Mouse (Mus musculus) spleen, adult 2 months (tissue): Measurements from ENCODE around the gene Tmem131. TPM values are rescaled to one million over a fixed set of nuclear protein-coding genes. Genes with fewer than 3 reads are reported as not detected.

Experiments
- DNase-seq, 2 experiments: peaks; one replicate each; pipeline versions ENCODE4 v3.0.0 to v3.0.0-alpha.2; 2012 to 2021; ENCODE audit warnings: low spot score in 2 of 2, low read depth in 1 of 2
- H3K27ac ChIP-seq: fragments of 200-500 bp; 2 replicates; pipeline ENCODE4 v1.5.1; 2012; ENCODE audit warnings: low read length, inconsistent platforms; ENCODE audit not compliant: insufficient read depth
- H3K27me3 ChIP-seq: fragments of 200-500 bp; 2 replicates; pipeline ENCODE4 v1.6.1; 2012; ENCODE audit warnings: mild to moderate bottlenecking, moderate library complexity, low read length, inconsistent platforms; ENCODE audit not compliant: control insufficient read depth, insufficient read depth
- H3K36me3 ChIP-seq: fragments of 200-500 bp; 2 replicates; pipeline ENCODE4 v1.6.1; 2012; ENCODE audit warnings: mild to moderate bottlenecking, low read length, inconsistent platforms; ENCODE audit not compliant: control insufficient read depth, insufficient read depth
- H3K4me1 ChIP-seq: fragments of 200-500 bp; 2 replicates; pipeline ENCODE4 v1.6.1; 2011; ENCODE audit warnings: inconsistent platforms; ENCODE audit not compliant: control insufficient read depth, insufficient read depth, insufficient read length
- H3K4me3 ChIP-seq: fragments of 200-500 bp; 2 replicates; pipeline ENCODE4 v1.5.1; 2011; ENCODE audit warnings: mild to moderate bottlenecking, inconsistent platforms; ENCODE audit not compliant: insufficient read depth, insufficient read length; ENCODE audit errors: extremely low read depth
- CTCF ChIP-seq: fragments of 200-500 bp; IDR thresholded peaks from 2 replicates; pipeline ENCODE4 v1.5.1; 2011; ENCODE audit warnings: mild to moderate bottlenecking, inconsistent platforms; ENCODE audit not compliant: insufficient read depth, insufficient read length, insufficient replicate concordance; ENCODE audit errors: extremely low read depth
- POLR2A ChIP-seq: fragments of 200-500 bp; IDR thresholded peaks from 2 replicates; pipeline ENCODE4 v1.6.1; 2011; ENCODE audit warnings: low read depth, low read length, inconsistent platforms
- WGBS: fragments of 180-500 bp; shearing (Covaris S2); methylation state at CpG from one replicate; pipeline ENCODE4 v1.1.7; 2018; 5-methylcytosine and 5-hydroxymethylcytosine counted together
- polyA plus RNA-seq: library from polyadenylated mRNA; depleted of rRNA; stranded (reverse); fragments of >200 nt; gene quantifications from 2 replicates; pipeline ENCODE4 v1.2.3, GENCODE M21; 2012

Gene Tmem131
- polyA plus RNA-seq, 1 experiment, result 23.7 TPM

- WGBS, result 46% methylated on average over 7 of the region's 7 CpGs
- Histone ChIP-seq H3K27me3 (no peaks in the 10 kb centered on the region), H3K4me3 (no peak overlapping the region), H3K27ac (no peak overlapping the region), H3K36me3 (peaks cover 53% of the 10 kb centered on the region), H3K4me1 (peaks cover 13% of the 10 kb centered on the region; the same call in 1 of the 2 replicates)
- DNase-seq, result no peak
- no peak for TF ChIP-seq CTCF
- TF ChIP-seq POLR2A, result no peak
Observed at GRCm38 (mm10) chr1:36796711-36797110, 146.8 kb downstream of the Tmem131 start.

GRCm38 (mm10) chr1:36789416-36789815, 154.1 kb downstream of the Tmem131 start:
- Histone ChIP-seq H3K27ac (no peak overlapping the region), H3K27me3 (no peaks in the 10 kb centered on the region), H3K4me3 (no peak overlapping the region), H3K36me3 (peaks cover 20% of the 10 kb centered on the region), H3K4me1 (no peaks in the 10 kb centered on the region)
- no peak for TF ChIP-seq POLR2A
- TF ChIP-seq CTCF, result no peak
- 58% methylated on average over 8 of the region's 8 CpGs for WGBS
- DNase-seq, result no peak

GRCm38 (mm10) chr1:36786377-36786776, 157.1 kb downstream of the Tmem131 start:
- no peak for DNase-seq
- TF ChIP-seq CTCF (no peak), POLR2A (no peak)
- Histone ChIP-seq H3K27ac (no peak overlapping the region), H3K4me3 (no peak overlapping the region), H3K27me3 (no peaks in the 10 kb centered on the region), H3K4me1 (no peaks in the 10 kb centered on the region), H3K36me3 (no peaks in the 10 kb centered on the region; the same call in 1 of the 2 replicates)
- WGBS, result 94% methylated on average over 7 of the region's 7 CpGs

GRCm38 (mm10) chr1:36785238-36785641, 158.2 kb downstream of the Tmem131 start:
- H3K4me3 ChIP-seq, result peak overlapping the region; percentile 7; the same call in 1 of the 2 replicates
- no peak for DNase-seq
- H3K4me1 ChIP-seq, result no peaks in the 10 kb centered on the region
- no peak for TF ChIP-seq CTCF
- TF ChIP-seq POLR2A, result no peak
- no peaks in the 10 kb centered on the region for H3K27me3 ChIP-seq
- H3K36me3 ChIP-seq, result no peaks in the 10 kb centered on the region
- WGBS, result 3% methylated on average over 16 of the region's 16 CpGs
- H3K27ac ChIP-seq, result no peak overlapping the region

GRCm38 (mm10) chr1:36784365-36785134, 158.9 kb downstream of the Tmem131 start:
- Histone ChIP-seq H3K4me1 (no peaks in the 10 kb centered on the region), H3K36me3 (no peaks in the 10 kb centered on the region), H3K27ac (no peak overlapping the region), H3K27me3 (no peaks in the 10 kb centered on the region), H3K4me3 (peak overlapping the region; percentile 7; the same call in 1 of the 2 replicates)
- DNase-seq, result peak; percentile 49 to 64
- TF ChIP-seq POLR2A (no peak), CTCF (peak; percentile 79; the same call in 1 of the 2 replicates)
- 5% methylated on average over 20 of the region's 20 CpGs for WGBS

- 86% methylated on average over 11 of the region's 11 CpGs for WGBS
- Histone ChIP-seq H3K27me3 (no peaks in the 10 kb centered on the region), H3K36me3 (0 out of 2 replicates have a peak, but pooled peaks cover 1% of the 10 kb centered on the region), H3K27ac (no peak overlapping the region), H3K4me3 (no peak overlapping the region), H3K4me1 (no peaks in the 10 kb centered on the region)
- TF ChIP-seq CTCF, result no peak
- no peak for TF ChIP-seq POLR2A
- DNase-seq, result no peak
Observed at GRCm38 (mm10) chr1:36782476-36782875, 161.0 kb downstream of the Tmem131 start.

- no peak for DNase-seq
- TF ChIP-seq CTCF, result no peak
- no peak for TF ChIP-seq POLR2A
- 0 out of 2 replicates have a peak, but pooled peaks cover 1% of the 10 kb centered on the region for H3K36me3 ChIP-seq
- no peaks in the 10 kb centered on the region for H3K27me3 ChIP-seq
- H3K4me3 ChIP-seq, result no peak overlapping the region
- no peaks in the 10 kb centered on the region for H3K4me1 ChIP-seq
- 90% methylated on average over 13 of the region's 13 CpGs for WGBS
- no peak overlapping the region for H3K27ac ChIP-seq
Observed at GRCm38 (mm10) chr1:36780793-36781192, 162.7 kb downstream of the Tmem131 start.
